Mouse (Mus musculus) hindbrain, postnatal 0 days (tissue): Measurements from ENCODE around the gene Hist1h2ak. TPM values are rescaled to one million over a fixed set of nuclear protein-coding genes. Genes with fewer than 3 reads are reported as not detected.
"Not testable (repeated sequence)": the region's sequence is repeated elsewhere in the genome, so short reads cannot be mapped to it uniquely, and the experiment has no call there.

Experiments used
- ATAC-seq: fragments of 200-750 bp; cut with Nextera tagmentation; 2 replicates; pipeline ENCODE4 v1.8.0; 2017; ENCODE audit warnings: mild to moderate bottlenecking, moderate TSS enrichment, moderate library complexity
- DNase-seq: peaks from one replicate; pipeline ENCODE4 v3.0.0-alpha.2; 2015; ENCODE audit warnings: low spot score
- H3K27ac ChIP-seq: fragments of 300-500 bp; sonication (generic); 2 replicates; pipeline ENCODE4 v1.5.1; 2014; ENCODE audit warnings: mild to moderate bottlenecking
- H3K27me3 ChIP-seq: fragments of 300-500 bp; sonication (generic); 2 replicates; pipeline ENCODE4 v1.6.1; 2014; ENCODE audit warnings: low read length, mixed read lengths; ENCODE audit not compliant: insufficient read depth
- H3K36me3 ChIP-seq: fragments of 300-500 bp; sonication (generic); 2 replicates; pipeline ENCODE4 v1.6.1; 2014; ENCODE audit warnings: low read length, mixed read lengths; ENCODE audit not compliant: insufficient read depth
- H3K4me1 ChIP-seq: fragments of 300-500 bp; sonication (generic); 2 replicates; pipeline ENCODE4 v1.6.1; 2014; ENCODE audit warnings: antibody characterized with exemption, low read length, mixed read lengths; ENCODE audit not compliant: insufficient read depth
- H3K4me2 ChIP-seq: fragments of 300-500 bp; sonication (generic); 2 replicates; pipeline ENCODE4 v1.6.1; 2014; ENCODE audit warnings: low read depth, mild to moderate bottlenecking, low read length, moderate library complexity, mixed read lengths
- H3K4me3 ChIP-seq: fragments of 300-500 bp; sonication (generic); 2 replicates; pipeline ENCODE4 v1.5.1; 2014; ENCODE audit warnings: low read length
- H3K9ac ChIP-seq: fragments of 300-500 bp; sonication (generic); replicated peaks from 2 replicates; pipeline ENCODE4 v1.6.1; 2014; ENCODE audit warnings: mild to moderate bottlenecking, low read length, moderate library complexity, mixed read lengths
- H3K9me3 ChIP-seq: fragments of 300-500 bp; sonication (generic); 2 replicates; pipeline ENCODE4 v1.6.1; 2016; ENCODE audit warnings: low read length, mixed read lengths
- CTCF ChIP-seq: IDR thresholded peaks from 2 replicates; pipeline ENCODE4 v1.5.1; 2016; ENCODE audit warnings: antibody characterized with exemption, control low read depth, low read depth
- WGBS: fragments of 180-500 bp; shearing (Covaris S2); extraction: QIAGEN DNeasy Blood & Tissue Kit; methylation state at CpG from one replicate; pipeline ENCODE4 v1.1.7; 2014; 5-methylcytosine and 5-hydroxymethylcytosine counted together
- polyA plus RNA-seq: library from polyadenylated mRNA; unstranded; fragments of >200 nt; fragmentation: Nextera tagmentation; extraction: Ambion mirVana; gene quantifications from 2 replicates; pipeline ENCODE4 v1.2.1, GENCODE M21; 2015
- total RNA-seq: library from RNA; depleted of rRNA; stranded (reverse); fragments of >200 nt; gene quantifications from 2 replicates; pipeline ENCODE4 v1.2.3, GENCODE M21; 2014

Hist1h2ak gene
- total and polyA plus RNA-seq, 2 experiments from 2014 or later, result 9.9 to 429 TPM

DNA sequence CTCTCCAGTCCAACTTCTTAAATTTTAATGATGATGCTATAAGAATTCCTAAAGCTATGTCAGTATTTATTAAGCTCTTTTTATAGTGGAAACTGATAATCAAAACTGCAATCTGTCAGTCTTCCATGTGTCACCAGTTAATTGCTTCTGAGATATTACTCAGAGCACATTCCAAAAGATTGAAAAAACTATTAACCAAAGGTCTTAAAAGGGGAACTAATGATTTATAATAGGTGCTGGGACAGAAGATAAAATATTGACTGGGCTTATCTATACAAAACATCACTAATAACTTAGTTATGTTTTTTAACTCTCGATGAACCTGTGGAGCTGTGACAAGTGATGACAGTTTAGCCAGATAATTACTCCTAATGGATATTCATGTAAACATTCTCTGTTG lies 8.6 kb downstream of the Hist1h2ak start:
- Histone ChIP-seq H3K36me3 (no peaks in the 10 kb centered on the region), H3K27me3 (no peaks in the 10 kb centered on the region), H3K4me3 (no peak overlapping the region), H3K4me1 (no peaks in the 10 kb centered on the region), H3K27ac (no peak overlapping the region), H3K9ac (no peak overlapping the region), H3K4me2 (no peak overlapping the region), H3K9me3 (no peaks in the 10 kb centered on the region)
- TF ChIP-seq CTCF, result no peak
- 94% methylated on average over 1 of the region's 1 CpGs for WGBS
- no peak for ATAC-seq
- no peak for DNase-seq

DNA sequence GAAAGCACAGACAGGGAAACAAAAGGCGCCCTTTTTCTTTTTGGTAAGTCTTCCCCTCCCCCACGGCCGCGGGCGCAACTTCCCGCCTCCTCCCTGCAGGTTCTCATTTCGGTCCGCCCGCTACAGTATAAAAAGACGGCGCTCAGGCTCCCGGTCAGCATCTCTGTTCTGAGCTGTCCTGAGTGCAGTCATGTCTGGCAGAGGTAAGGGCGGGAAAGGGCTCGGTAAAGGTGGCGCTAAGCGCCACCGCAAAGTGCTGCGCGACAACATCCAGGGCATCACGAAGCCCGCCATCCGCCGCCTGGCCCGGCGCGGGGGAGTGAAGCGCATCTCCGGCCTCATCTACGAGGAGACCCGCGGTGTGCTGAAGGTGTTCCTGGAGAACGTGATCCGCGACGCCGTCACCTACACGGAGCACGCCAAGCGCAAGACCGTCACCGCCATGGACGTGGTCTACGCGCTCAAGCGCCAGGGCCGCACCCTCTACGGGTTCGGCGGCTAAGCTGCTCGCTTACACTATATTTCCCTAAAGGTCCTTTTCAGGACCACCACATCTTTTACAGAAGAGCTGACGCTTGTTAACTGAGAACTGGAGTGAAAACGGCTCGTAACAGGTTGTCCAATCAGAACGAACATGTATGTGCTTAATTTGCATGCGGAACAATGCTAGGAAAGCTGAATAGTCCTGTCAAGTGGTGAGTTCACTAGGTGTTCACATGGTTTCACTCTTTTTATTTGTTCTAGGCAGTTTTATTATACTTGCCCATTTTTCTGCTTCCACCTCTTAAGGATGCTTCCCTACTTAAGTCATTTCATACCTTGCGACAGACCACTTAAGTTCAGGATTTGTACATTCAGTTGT lies 18.5 kb downstream of the Hist1h2ak start, which contains the start of gene Hist1h4j:
Hist1h4j (plus strand) TSS at position 159 of the 862 bp plus-strand sequence.
- peak within 1 kb of the TSS; percentile 47 for H3K4me3 ChIP-seq
- peak within 1 kb of the TSS; percentile 74 for H3K4me2 ChIP-seq
- ATAC-seq (peak; percentile 90), DNase-seq (peak; percentile 92)
- H3K36me3 ChIP-seq, H3K4me1 ChIP-seq, H3K9me3 ChIP-seq, H3K27me3 ChIP-seq: not testable (repeated sequence)
- under 1% methylated on average over 43 of the region's 56 CpGs for WGBS
- peak within 1 kb of the TSS; percentile 58 for H3K9ac ChIP-seq
- H3K27ac ChIP-seq, result peak within 1 kb of the TSS; percentile 83

DNA sequence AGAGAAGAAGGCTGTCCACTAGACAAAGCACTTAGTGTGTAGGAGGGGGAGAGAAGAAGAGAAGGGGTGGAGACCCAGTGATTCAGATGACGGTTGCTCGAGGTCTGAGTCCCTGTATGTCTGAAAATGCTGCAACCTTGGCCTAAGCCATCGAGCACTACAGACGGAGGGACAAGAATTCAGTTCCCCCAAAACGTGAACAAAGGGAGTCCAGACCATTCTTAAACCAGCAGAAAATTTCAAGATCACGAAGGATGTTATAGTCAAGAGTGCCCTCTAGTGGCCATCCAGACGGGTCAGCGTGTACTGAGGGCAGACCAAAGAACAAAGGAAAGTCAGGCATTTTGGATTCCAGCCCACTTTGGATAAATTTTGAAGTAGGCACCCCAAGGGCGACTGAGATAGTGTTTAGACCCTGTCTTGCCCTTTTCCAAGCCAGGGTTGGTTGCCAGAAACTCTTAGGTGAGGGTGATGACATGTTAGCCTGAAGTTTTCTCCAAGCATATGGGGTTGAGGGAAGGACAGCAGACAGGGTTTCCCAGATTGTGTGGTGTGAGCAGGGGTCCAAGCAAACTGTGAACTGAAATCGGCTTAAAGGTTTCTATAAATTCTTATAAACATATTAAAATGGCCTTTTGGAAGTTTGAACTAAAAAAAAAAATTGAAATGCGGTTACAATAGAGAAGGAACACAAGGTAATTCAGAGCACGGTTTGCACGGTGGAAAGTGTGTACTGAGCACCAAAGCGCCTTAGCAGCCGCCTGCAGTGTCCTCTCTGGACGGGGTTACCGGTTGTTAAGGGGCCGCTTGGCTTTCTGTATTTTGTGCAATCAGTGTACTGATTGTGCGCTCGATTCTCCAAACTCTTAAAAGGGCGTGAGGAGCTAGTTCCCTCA lies 19.4 kb downstream of the Hist1h2ak start:
- H3K27ac ChIP-seq, result peak overlapping the region; percentile 83
- under 1% methylated on average over 21 of the region's 21 CpGs for WGBS
- DNase-seq (peak; percentile 95), ATAC-seq (peak; percentile 86)
- peak; percentile 91 for TF ChIP-seq CTCF
- H3K9me3 ChIP-seq, result no peaks in the 10 kb centered on the region
- peak overlapping the region; percentile 74 for H3K4me2 ChIP-seq
- H3K27me3 ChIP-seq, result no peaks in the 10 kb centered on the region
- no peaks in the 10 kb centered on the region; the same call in 1 of the 2 replicates for H3K4me1 ChIP-seq
- H3K4me3 ChIP-seq, result peak overlapping the region; percentile 47
- peak overlapping the region; percentile 58 for H3K9ac ChIP-seq
- H3K36me3 ChIP-seq, result no peaks in the 10 kb centered on the region

DNA sequence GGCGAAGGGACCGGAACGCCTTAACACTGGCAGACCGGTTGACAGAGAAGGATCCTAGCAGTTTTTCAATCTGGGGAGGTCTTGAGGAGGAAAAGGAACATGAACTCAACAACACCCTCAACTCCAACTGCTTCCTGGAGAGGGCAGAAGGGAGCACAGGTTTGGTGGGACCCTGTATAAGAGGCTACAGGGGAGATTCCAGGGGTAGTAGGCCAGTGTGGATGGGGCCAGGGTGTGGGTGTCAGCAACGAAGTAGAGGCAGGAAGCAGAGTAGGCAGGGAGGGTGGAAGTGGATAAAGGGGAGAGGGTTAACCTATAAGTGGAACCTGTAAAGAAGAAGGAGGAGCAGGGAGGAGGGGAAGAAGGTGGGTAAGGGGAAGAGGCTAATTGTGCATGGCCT lies 20.2 kb downstream of the Hist1h2ak start:
- H3K4me3 ChIP-seq, result no peak overlapping the region
- H3K36me3 ChIP-seq, result no peaks in the 10 kb centered on the region
- no peak overlapping the region for H3K4me2 ChIP-seq
- no peaks in the 10 kb centered on the region for H3K27me3 ChIP-seq
- peak; percentile 39 for TF ChIP-seq CTCF
- H3K9me3 ChIP-seq, result no peaks in the 10 kb centered on the region
- WGBS, result 58% methylated on average over 5 of the region's 5 CpGs
- H3K27ac ChIP-seq, result peak overlapping the region; percentile 83; the same call in 1 of the 2 replicates
- no peak for DNase-seq
- ATAC-seq, result peak; percentile 19
- no peak overlapping the region for H3K9ac ChIP-seq
- no peaks in the 10 kb centered on the region; the same call in 1 of the 2 replicates for H3K4me1 ChIP-seq

DNA sequence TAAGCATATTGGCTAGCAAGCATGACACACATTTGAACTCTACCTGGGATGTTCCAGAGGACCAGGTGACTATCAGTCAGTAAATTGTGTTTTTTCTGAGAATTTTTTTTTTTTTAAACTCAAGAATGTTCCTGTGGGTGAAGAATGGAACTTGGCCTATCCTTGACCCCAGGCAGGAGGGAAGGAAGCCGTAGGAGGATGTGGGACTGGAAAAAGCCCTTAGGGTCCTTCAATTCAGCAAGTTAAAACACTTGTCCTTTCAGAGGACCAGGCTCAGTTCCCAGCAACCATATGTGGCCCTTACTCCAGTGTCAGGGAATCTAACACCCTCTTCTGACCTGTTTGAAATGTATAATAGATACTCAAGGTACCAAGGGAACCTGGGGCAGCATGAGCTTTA lies 24.1 kb downstream of the Hist1h2ak start:
- H3K4me2 ChIP-seq, result no peak overlapping the region
- DNase-seq (no peak), ATAC-seq (no peak)
- no peaks in the 10 kb centered on the region for H3K27me3 ChIP-seq
- H3K9me3 ChIP-seq, result no peaks in the 10 kb centered on the region
- H3K36me3 ChIP-seq, result no peaks in the 10 kb centered on the region
- no peak overlapping the region for H3K4me3 ChIP-seq
- H3K4me1 ChIP-seq, result no peaks in the 10 kb centered on the region
- no peak overlapping the region for H3K9ac ChIP-seq
- no peak for TF ChIP-seq CTCF
- no peak overlapping the region for H3K27ac ChIP-seq
- WGBS, result 74% methylated on average over 1 of the region's 1 CpGs

DNA sequence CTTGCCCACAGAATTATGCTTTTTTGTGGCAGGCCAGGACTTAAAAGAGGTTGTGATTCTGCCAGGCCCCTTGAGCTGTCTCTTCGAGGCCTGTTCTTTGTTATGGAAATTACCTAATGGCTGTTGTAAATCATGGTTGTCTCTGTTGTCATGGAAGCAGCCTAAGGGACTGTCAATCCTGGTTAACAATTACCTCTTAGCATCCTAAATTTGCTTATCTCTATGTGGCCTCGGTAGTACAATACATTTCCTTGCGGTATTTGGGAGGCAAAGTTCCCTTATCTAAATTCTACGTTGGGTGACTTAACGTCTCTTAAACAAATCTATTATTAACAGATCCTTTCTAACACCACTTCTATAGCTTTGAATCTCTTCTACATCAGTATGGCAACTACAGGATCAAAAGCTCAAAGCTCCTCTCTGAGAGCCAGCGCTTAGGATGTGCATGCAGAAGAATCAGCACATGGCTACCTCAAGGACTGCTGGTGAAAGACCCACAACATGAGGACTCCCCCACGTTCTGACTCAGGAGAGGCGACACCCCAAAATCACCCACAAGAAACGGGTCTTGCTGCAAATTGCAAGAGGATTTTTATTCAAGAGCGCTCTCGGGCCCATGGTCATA lies 25.6 kb downstream of the Hist1h2ak start:
- H3K9ac ChIP-seq, result no peak overlapping the region
- no peaks in the 10 kb centered on the region for H3K9me3 ChIP-seq
- no peak for DNase-seq
- no peaks in the 10 kb centered on the region for H3K27me3 ChIP-seq
- H3K36me3 ChIP-seq, result no peaks in the 10 kb centered on the region
- WGBS, result 27% methylated on average over 11 of the region's 11 CpGs
- H3K4me2 ChIP-seq, result no peak overlapping the region
- no peaks in the 10 kb centered on the region for H3K4me1 ChIP-seq
- no peak overlapping the region for H3K4me3 ChIP-seq
- no peak overlapping the region for H3K27ac ChIP-seq
- no peak for TF ChIP-seq CTCF
- ATAC-seq, result no peak
